Mouse (Mus musculus) C2C12 (cell line): ENCODE measurements around the gene Nwd2. TPM values are rescaled to one million over a fixed set of nuclear protein-coding genes. Genes with fewer than 3 reads are reported as not detected.

Experiments
- H3K27me3 ChIP-seq: one replicate; pipeline ENCODE4 v1.6.1; 2011; ENCODE audit not compliant: control insufficient read depth, insufficient read depth, insufficient read length
- H3K36me3 ChIP-seq: one replicate; pipeline ENCODE4 v1.6.1; 2011; ENCODE audit not compliant: control insufficient read depth, insufficient read depth
- H3K4me3 ChIP-seq: one replicate; pipeline ENCODE4 v1.5.1; 2011; ENCODE audit warnings: mild to moderate bottlenecking, control low read depth; ENCODE audit not compliant: poor library complexity, insufficient read depth, severe bottlenecking
- H3K79me2 ChIP-seq: one replicate; pipeline ENCODE4 v1.6.1; 2011; ENCODE audit not compliant: control insufficient read depth, insufficient read depth
- H3K79me3 ChIP-seq: one replicate; pipeline ENCODE4 v1.6.1; 2011; ENCODE audit warnings: low read depth, control low read depth
- H3ac ChIP-seq: one replicate; pipeline ENCODE3; 2011; ENCODE audit warnings: low read depth; ENCODE audit not compliant: control insufficient read depth, insufficient read length
- CEBPB ChIP-seq: IDR thresholded peaks from one replicate; pipeline ENCODE4 v1.6.1; 2011; ENCODE audit warnings: low read depth, mild to moderate bottlenecking, control low read depth, moderate library complexity
- CTCF ChIP-seq: IDR thresholded peaks from one replicate; pipeline ENCODE4 v1.5.1; 2011; ENCODE audit not compliant: control insufficient read depth, insufficient read depth, insufficient read length
- FOSL1 ChIP-seq: IDR thresholded peaks from one replicate; pipeline ENCODE4 v1.8.0; 2011; ENCODE audit warnings: mild to moderate bottlenecking, low read length; ENCODE audit not compliant: poor library complexity, insufficient read depth, severe bottlenecking
- MAX ChIP-seq: IDR thresholded peaks from one replicate; pipeline ENCODE4 v1.6.1; 2011; ENCODE audit warnings: mild to moderate bottlenecking, control low read depth
- MYOD1 ChIP-seq: IDR thresholded peaks from one replicate; pipeline ENCODE4 v1.6.1; 2011; ENCODE audit warnings: low read depth; ENCODE audit not compliant: control insufficient read depth, insufficient read length
- MYOG ChIP-seq: IDR thresholded peaks from one replicate; pipeline ENCODE4 v1.6.1; 2011; ENCODE audit not compliant: control insufficient read depth, insufficient read length; ENCODE audit errors: extremely low read depth
- USF1 ChIP-seq: IDR thresholded peaks from one replicate; pipeline ENCODE4 v1.6.1; 2011; ENCODE audit warnings: low read depth, mild to moderate bottlenecking, control low read depth, moderate library complexity
- polyA plus RNA-seq: library from polyadenylated mRNA; unstranded; fragments of >200 nt; fragmentation: generic; extraction: Trizol; gene quantifications from one replicate; pipeline ENCODE4 v1.2.1, GENCODE M21; 2012; ENCODE audit warnings: missing spikeins

Nwd2 gene
- polyA plus RNA-seq, 1 experiment, result not detected

GRCm38 (mm10) chr5:63834435-63834834 is 185.5 kb downstream of the Nwd2 start:
- H3K27me3 ChIP-seq, result no peaks in the 10 kb centered on the region
- H3K36me3 ChIP-seq, result no peaks in the 10 kb centered on the region
- H3K4me3 ChIP-seq, result no peak overlapping the region
- no peak for TF ChIP-seq MAX
- no peak for TF ChIP-seq CTCF
- TF ChIP-seq MYOD1, result no peak
- no peak for TF ChIP-seq USF1
- no peak for TF ChIP-seq CEBPB
- H3K79me2 ChIP-seq, result no peaks in the 10 kb centered on the region
- no peak overlapping the region for H3ac ChIP-seq
- H3K79me3 ChIP-seq, result no peaks in the 10 kb centered on the region

- TF ChIP-seq MAX (no peak), MYOD1 (no peak), CEBPB (no peak), FOSL1 (no peak), MYOG (no peak), USF1 (no peak), CTCF (no peak)
- Histone ChIP-seq H3K79me3 (no peaks in the 10 kb centered on the region), H3K79me2 (no peaks in the 10 kb centered on the region), H3K36me3 (no peaks in the 10 kb centered on the region), H3K4me3 (no peak overlapping the region), H3K27me3 (peaks cover 3% of the 10 kb centered on the region), H3ac (no peak overlapping the region)
Measured at GRCm38 (mm10) chr5:63837115-63837514, 188.2 kb downstream of the Nwd2 start.

- H3K79me2 ChIP-seq, result no peaks in the 10 kb centered on the region
- TF ChIP-seq USF1, result no peak
- TF ChIP-seq MAX, result no peak
- no peak for TF ChIP-seq CTCF
- no peak for TF ChIP-seq MYOD1
- TF ChIP-seq FOSL1, result no peak
- TF ChIP-seq CEBPB, result no peak
- TF ChIP-seq MYOG, result no peak
Measured at GRCm38 (mm10) chr5:63837851-63838250, 188.9 kb downstream of the Nwd2 start.

GRCm38 (mm10) chr5:63839801-63840416 is 191.0 kb downstream of the Nwd2 start:
- H3K79me2 ChIP-seq, result no peaks in the 10 kb centered on the region
- no peaks in the 10 kb centered on the region for H3K79me3 ChIP-seq
- no peak overlapping the region for H3K4me3 ChIP-seq
- H3K27me3 ChIP-seq, result peaks cover 3% of the 10 kb centered on the region
- TF ChIP-seq USF1, result no peak
- H3ac ChIP-seq, result no peak overlapping the region
- H3K36me3 ChIP-seq, result no peaks in the 10 kb centered on the region

More at GRCm38 (mm10) chr5:63837851-63838250, 188.9 kb downstream of the Nwd2 start:
- no peak overlapping the region for H3ac ChIP-seq
- no peaks in the 10 kb centered on the region for H3K79me3 ChIP-seq
- H3K27me3 ChIP-seq, result peaks cover 3% of the 10 kb centered on the region
- no peaks in the 10 kb centered on the region for H3K36me3 ChIP-seq
- no peak overlapping the region for H3K4me3 ChIP-seq

GRCm38 (mm10) chr5:63847080-63847479 is 198.2 kb downstream of the Nwd2 start:
- Histone ChIP-seq H3K79me3 (no peaks in the 10 kb centered on the region), H3K79me2 (no peaks in the 10 kb centered on the region), H3K27me3 (no peaks in the 10 kb centered on the region), H3ac (no peak overlapping the region), H3K36me3 (no peaks in the 10 kb centered on the region), H3K4me3 (no peak overlapping the region)
- TF ChIP-seq MYOD1, result no peak
- no peak for TF ChIP-seq FOSL1
- TF ChIP-seq MAX, result no peak
- no peak for TF ChIP-seq USF1
- TF ChIP-seq CTCF, result no peak
- TF ChIP-seq CEBPB, result no peak
- TF ChIP-seq MYOG, result no peak

- no peak for TF ChIP-seq USF1
- TF ChIP-seq FOSL1, result no peak
- no peak for TF ChIP-seq CTCF
- no peak for TF ChIP-seq MYOD1
- no peak for TF ChIP-seq MAX
- no peak for TF ChIP-seq CEBPB
- TF ChIP-seq MYOG, result no peak
Measured at GRCm38 (mm10) chr5:63847541-63848226, 198.8 kb downstream of the Nwd2 start.

More at GRCm38 (mm10) chr5:63847541-63848226, 198.8 kb downstream of the Nwd2 start:
- no peak overlapping the region for H3ac ChIP-seq
- H3K27me3 ChIP-seq, result no peaks in the 10 kb centered on the region
- H3K79me3 ChIP-seq, result no peaks in the 10 kb centered on the region
- H3K4me3 ChIP-seq, result no peak overlapping the region
- H3K79me2 ChIP-seq, result no peaks in the 10 kb centered on the region
- H3K36me3 ChIP-seq, result no peaks in the 10 kb centered on the region
